Mouse (Mus musculus) cerebellum, postnatal 10 days (tissue): ENCODE measurements around the gene Hist2h2bb.
A peak's percentile ranks its signal among the peaks of the same experiment; 100 is the strongest.
"Not testable (repeated sequence)": the region's sequence is repeated elsewhere in the genome, so short reads cannot be mapped to it uniquely, and the experiment has no call there.

Experiments
- DNase-seq, 2 experiments: peaks; one replicate each; pipeline ENCODE4 v3.0.0; 2021; ENCODE audit warnings: mixed read lengths in 2 of 2

Gene Hist2h2bb

DNA sequence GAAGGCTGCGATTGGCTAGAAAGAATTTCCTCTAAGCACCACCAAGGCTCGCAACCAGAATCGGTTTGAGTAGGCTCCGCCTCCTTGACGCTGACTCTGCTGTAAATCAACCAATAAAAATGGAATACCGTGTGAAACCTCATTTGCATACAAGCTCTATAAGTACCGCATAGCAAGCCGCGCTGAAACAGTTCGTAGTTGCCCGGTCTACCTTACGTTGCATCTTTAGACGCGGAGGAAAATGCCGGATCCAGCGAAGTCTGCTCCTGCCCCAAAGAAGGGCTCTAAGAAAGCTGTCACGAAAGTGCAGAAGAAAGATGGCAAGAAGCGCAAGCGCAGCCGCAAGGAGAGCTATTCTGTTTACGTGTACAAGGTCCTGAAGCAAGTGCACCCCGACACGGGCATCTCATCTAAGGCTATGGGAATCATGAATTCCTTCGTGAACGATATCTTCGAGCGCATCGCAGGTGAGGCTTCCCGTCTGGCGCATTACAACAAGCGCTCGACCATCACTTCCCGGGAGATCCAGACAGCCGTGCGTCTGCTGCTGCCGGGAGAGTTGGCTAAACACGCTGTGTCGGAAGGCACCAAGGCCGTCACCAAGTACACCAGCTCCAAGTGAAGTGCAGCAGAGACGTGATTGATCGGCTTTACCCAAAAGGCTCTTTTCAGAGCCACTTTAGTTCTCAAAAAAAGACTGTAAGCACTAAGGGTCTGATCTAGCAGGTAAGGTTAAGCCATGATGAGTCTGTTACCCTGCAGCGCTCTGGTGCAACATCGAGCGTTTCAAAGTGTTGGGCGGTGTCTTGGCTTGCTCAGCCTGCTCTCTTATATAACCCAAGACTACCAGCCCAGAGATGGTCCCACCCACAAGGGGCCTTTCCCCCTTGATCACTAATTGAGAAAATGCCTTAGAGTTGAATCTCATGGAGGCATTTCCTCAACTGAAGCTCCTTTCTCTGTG, at the start of gene Hist2h2bb:
Gene Hist2h2bb, plus strand, starts transcription at position 242 of the 964 bp plus-strand sequence.
- peak; percentile 89 to 93 for DNase-seq

DNA sequence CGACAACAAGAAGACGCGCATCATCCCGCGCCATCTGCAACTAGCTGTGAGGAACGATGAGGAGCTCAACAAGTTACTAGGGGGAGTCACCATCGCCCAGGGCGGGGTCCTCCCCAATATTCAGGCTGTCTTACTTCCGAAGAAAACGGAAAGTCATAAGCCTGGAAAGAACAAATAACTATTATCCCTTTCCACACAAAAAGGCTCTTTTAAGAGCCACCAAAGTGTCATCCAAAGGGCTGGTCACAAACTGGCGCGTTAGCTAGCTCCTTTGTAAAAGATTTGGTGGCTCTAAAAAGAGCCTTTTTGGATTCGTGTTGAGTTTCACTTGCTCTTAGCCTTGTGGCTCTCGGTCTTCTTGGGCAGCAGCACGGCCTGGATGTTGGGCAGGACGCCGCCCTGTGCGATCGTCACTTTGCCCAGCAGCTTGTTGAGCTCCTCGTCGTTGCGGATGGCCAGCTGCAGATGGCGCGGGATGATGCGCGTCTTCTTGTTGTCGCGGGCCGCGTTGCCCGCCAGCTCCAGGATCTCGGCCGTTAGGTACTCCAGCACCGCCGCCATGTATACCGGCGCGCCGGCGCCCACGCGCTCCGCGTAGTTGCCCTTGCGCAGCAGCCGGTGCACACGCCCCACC, 49.3 kb upstream of the Hist2h2bb start:
- DNase-seq, result not testable (repeated sequence)

DNA sequence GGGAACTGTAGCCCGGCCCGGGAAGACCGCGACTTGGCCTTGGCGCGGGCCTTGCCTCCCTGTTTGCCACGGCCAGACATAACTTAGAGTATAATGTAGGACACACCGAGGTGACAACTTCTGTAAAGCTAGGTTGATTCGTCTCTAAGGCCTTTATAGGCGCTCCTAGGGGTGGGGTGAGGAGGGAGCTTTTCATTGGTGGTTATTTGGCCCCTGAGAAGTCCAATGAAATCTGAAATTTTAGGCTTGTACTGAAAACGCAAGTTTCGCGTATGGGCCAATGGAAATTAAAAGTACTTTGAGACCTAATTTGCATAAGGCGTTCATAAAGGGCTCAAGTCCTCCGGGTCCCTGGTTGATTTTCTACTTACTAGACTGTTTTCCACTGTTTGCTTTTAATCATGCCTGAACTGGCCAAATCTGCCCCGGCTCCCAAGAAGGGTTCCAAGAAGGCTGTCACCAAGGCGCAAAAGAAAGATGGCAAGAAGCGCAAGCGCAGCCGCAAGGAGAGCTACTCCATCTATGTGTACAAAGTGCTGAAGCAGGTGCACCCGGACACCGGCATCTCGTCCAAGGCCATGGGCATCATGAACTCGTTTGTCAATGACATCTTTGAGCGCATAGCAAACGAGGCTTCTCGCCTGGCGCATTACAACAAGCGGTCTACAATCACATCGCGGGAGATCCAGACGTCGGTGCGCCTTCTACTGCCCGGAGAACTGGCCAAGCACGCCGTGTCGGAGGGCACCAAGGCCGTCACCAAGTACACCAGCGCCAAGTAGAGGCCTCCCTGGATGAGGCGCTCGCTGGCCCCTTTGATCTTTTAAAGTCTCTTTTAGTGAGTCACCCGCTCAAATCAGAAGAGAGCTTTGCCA, 48.5 kb upstream of the Hist2h2bb start, which contains the start of the genes Hist2h2ac and Hist2h2be:
Gene Hist2h2ac, minus strand, starts transcription at position 116 of the 875 bp plus-strand sequence.
Gene Hist2h2be, plus strand, starts transcription at position 355 of the 875 bp plus-strand sequence.
- DNase-seq, result peak; percentile 84 to 85

DNA sequence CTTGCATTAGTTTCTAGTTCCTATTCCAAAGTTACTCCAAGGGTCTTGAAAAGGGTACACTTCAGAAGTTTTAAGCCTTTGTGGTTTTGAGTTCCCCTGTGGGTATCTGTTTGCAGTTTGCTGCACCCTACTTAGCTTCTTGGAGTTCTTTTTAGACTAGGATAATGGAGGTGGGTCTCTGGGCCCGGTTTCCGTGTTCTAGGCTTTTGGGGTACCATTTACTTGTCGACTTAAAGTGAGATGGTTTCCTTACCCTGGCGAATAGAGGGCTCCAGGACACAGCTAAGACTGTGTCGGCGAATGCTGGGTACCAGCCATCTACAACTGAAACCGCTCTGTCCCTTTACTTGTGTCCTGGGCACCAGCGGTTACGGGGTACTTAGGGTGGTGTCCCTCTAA, 47.9 kb upstream of the Hist2h2bb start:
- peak in 1 of 2 experiments; percentile 26 for DNase-seq

DNA sequence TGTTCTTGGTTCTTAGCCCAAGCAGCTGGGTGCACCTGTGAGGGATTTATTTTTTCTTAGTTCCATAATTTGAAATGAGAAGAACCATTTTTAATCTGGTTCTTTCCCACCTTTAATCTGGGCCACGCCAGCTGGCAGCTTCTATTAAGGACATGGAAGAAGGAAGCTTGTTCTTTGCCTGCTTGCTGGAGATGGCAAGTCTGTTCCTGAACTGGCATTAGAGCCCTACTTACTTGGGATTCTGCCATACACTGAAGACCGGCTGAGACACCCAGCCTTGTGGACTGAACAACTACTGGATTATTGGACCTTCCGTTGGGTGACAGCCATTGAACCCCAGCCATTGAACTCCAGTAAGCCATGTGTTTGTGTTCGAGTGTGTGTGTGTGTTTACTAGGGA, 46.8 kb upstream of the Hist2h2bb start:
- peak; percentile 26 to 33 for DNase-seq

DNA sequence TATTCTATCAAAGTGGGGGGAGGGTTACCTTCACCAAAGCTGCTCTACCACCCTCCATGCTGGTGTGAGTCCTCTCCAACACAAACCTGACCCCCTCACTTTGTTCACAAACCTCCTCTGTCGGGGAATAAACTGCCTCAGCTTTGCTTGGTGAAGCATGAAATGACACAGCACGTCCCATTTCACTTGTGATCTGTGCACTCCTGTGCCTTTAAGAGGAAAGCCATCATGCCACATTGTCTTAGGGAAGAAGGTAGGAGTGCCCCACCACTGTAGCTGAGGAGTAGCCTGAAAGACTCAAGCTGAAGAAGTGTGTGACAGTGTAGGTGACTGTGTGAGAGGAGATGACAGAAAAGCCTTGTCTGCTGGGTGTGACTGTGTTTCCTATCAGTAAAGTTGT, 44.1 kb upstream of the Hist2h2bb start:
- no peak for DNase-seq

DNA sequence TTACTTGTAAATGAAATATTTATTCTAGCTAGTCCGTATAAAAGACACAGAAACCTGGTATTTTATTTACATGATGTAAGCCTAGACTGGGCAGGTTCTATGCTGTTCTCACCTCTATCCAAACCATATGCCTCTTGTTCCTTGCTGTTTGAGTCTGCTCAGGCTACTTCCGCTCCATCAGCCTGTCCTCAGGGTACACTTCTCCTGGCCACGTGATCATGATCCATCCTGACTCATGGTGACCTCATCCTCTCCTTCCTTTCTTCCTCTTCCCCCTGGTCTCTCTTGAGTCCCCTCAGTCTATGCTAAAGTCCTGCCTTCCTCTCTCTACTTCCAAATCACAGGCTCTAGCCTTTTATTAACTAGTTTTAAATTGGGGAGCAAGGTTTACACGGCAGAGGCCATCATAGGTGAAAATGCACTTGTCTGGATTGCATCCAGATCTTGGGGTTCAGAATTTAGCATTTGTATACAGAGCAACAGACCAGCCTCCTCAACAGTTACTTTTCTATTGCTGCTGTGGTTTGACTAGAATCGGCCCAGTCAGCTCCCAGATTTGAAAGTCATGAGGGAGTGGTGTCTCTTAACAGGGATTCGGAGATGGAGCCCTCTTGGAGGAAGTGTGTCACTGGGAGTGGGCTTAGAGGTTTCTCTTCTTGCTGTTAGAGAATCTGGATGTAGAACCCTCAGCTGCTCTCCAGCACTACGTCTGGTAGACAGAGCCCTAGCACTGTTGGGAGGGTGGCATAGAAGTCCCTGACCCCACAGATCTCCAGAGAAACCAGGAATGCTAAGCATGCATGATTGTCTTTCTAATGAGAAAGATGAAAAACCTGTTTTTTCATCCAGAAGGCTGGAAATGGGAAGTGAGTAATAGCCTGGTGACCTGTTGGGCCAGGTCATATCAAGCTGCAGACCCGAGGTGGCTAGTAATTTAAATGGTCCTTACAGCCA, 42.6 kb upstream of the Hist2h2bb start:
- no peak for DNase-seq

DNA sequence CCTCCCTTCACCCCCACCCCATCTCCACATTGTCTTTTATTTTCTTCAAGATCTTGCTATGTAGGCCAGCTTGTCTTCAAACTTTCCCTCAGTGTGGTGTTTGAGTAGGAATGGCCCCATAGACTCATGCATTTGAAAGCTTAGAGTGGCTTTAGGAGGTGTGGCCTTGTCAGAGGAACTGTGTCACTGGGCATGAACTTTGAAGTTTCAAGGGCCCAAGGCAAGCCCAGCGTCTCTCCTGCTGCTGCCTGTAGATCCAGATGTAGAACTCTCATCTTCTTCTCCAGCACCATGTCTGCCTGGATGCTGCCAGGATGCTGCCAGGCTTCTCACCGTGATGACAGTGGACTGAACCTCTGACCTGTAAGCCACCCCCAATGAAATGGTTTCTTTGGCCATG, 40.7 kb upstream of the Hist2h2bb start:
- DNase-seq, result no peak

DNA sequence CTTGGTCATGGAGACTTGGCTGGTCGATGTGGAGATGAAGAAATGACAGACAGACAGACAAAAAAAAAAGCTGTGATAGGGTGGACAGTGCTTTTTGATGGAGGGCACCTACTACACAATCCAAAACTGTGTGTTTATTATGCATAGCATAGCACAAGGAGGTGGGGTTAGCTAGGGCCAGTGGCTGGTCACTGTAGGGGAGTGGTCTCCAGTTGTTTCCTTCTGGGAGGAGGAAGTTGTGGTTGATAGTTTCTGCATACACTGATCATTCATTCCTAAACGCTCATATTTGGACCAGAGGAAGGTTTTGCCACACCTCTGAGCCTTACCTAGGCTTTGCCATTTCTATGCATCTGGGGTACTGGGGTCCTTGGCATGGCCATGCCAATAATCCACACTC, 39.1 kb upstream of the Hist2h2bb start:
- no peak for DNase-seq

DNA sequence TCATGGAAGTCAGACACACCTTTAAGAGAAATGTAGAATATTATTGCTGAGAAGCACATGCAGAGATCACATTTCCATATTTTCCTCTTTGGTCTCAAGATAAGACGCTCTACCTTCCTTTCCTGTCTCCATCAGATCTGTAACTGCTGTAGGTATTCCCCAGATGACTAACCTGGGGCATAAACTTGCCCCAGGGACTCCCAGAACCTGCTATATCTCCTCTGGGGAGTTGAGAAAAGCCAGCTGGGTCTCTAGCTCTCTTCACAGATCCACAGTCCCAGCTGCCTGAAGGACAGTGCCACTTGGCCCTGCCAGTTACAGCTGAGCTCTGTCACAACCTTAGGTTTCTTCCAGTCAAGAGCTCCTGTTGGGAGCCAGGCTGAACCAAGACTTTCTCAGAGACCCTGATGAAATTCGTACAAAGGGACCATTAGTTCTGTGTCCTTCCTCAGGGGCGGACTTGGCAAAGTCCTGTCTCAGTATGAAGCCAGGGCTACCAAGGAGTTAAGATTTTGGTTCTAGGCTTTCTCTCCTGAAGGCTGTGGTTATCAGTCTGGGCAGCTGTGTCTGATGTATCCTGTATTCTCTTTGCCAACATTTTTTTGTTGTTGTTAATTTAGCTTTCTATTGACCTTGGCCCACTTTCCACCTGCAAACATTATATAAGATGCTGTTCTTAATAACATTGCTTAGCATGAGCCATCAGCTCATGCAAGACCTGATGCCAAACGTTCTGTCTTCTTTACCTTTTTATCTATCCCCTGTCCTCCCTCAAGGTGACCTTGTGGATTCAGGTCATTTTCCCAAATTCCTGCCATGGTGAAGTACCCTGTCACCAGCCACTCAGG, 38.4 kb upstream of the Hist2h2bb start:
- no peak for DNase-seq

DNA sequence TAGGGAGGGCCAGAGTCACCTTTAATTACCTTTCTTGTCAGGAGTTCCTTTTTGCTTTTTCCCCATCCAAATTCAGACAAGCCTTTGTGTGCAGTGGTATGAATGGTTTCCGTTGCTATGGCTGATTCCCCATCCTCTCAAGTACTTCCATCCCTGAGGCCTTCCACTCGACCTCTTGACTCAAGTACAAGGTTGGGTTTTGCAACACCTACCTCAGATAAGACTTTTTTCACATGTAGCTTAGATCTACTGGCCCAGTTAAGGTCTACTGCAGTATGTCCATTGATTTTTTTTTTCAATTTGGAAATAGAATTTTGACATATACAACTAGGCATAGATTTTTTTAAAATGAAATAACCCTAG, 37.8 kb upstream of the Hist2h2bb start:
- no peak for DNase-seq

DNA sequence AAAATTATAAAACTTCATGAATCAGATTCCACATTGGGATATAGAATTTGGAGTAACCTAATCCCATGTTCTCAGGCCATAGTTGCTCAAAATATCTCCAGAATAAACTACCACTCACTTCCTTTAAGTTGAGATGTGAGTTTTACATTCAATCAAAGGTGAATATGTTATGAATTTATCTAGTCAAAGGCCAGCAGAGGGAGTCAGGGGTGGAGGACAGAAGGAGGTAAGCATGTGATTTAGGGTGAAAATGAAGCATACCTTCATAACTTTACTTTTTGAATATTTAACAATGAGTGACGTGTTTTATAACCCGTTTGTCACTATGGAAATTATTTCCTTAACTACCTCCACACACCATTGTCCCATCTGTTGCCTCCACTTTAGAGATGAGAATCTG, 34.6 kb upstream of the Hist2h2bb start:
- no peak for DNase-seq

DNA sequence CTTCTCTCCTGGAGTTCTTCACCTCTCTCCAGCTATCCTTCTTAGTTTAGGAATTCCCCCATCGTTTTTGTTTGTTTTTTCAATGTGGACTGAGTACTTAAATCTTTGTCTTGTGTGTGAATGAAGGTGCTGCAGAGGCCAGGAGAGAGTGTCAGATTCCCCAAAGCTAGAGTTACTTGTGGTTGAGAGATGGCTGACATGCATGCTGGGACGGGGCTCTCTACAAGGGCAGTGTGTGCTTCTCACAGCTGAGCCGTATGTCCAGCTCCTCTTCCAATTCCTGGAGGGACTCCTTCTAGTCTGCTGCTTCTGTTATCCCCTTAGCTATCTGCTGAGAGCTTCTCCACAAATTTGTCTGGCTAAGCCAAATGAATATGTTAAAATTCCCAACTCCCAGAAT, 33.7 kb upstream of the Hist2h2bb start:
- no peak for DNase-seq

DNA sequence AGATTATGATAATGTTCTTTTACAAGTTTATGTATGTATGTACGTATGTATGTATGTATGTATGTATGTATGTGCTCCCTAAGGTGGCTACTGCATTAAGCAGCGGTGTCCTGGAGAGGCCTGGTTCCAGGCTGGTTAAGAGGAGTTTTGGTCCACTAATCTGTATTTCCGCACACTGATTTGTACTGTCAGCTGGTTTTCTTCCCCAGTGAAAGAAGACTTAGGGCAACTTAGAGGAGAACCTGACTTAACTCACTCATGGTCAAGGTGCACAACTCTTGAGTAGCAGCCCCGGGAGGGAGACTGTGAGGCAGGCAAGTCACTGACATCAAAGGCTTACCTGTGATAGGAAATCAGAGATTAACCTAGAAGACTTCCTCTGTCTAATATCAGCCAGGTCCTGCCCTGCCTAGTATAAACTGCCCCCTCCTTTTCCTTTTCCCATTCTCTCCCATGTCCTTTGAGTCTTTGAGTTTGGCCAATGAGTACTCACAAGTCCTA, 32.7 kb upstream of the Hist2h2bb start:
- DNase-seq, result no peak

DNA sequence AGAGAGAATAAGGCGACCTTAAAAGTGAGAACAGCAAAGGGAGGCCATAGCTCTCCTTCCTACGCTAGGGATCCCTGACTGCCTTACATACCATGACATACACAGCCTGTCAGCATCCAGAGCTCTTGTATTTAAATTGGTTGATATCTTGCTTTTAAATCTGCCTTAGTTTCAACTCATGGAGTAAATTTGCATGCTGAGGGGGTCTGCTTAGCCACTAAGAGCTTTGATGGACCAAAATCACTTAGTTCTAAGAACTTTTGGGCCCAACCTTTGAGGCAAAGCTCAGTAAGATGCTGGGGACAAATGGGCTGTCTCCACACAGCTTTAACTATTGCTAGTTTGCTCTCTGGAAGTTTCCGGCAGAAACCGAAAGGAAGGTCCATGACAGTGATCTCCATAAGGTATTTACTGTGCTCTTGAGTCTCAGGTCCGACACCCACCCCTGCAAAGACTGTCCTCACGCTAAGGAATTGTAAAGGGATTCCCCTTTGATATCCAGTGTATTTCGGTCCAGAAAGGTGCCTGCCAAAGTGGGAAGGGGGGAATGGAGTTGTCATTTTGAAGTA, 32.1 kb upstream of the Hist2h2bb start:
- no peak for DNase-seq

DNA sequence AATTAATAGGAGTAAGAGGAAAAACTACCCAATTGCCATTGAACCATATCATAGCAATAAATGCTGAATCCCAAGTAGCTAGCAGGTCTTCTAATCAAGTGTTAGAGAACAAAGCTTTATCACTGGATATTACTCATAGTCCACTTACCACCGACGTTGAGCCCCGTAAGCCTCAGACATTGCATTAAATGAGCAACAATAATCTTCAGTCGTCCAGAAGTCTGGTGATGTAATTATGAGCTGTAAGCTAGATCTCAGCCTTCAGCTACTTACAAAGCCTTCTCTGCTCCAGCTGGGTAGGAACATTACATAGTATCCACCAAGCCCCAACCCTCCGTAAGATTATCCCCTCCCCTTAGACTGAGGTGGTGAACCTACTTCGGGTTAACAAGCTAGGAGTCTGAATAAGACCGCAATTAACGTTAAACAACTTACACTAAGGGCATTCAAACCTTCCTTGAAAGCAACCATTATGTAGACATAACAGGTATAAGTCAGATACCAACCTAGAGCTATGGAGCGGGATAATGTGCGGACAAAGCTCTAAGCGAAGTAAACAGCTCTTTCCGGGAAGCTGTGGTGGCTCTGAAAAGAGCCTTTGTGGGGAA, 31.5 kb upstream of the Hist2h2bb start:
- no peak for DNase-seq

DNA sequence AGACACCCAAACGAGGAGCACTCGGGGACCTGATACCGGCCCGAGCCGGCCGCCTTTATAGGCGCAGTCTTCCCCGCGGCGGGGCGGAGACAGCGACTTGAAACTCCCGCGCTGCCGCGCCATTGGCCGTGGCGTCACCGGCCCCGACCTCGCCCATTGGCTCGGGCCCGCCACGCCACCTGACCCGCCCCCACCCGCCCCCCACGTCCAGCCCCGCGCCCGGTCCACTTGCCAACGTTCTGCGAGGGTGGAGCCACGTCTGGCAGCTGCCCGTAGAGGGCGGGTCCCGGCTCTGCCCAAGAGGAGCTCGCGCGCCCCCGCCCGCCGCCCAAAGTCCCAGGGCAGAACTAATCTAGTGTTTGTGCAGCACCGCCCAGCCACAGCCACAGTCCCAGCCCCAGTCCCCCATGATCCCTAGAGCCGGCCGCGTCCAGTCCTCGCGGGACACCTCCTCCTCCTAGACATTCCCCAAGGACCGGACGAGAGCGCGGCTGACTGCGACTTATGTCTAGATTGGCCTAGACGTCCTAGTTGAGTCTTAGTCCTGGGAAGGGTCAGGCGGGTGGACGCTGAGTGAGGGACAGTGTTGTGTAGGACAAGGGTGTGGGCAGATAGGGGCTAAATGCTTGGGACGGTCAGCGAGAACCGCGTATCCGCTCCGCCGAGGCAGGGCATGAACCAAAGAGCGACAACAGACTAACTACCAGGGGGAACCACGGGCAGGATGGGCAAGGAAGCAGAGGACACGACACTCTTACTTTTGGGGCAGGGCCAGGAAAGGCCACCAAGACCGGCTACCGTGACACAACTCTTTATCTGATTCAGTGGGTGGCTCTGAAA, 30.4 kb upstream of the Hist2h2bb start, which contains the start of gene Hist2h3c2:
Gene Hist2h3c2, minus strand, starts transcription at position 174 of the 840 bp plus-strand sequence.
- peak; percentile 51 to 67 for DNase-seq

DNA sequence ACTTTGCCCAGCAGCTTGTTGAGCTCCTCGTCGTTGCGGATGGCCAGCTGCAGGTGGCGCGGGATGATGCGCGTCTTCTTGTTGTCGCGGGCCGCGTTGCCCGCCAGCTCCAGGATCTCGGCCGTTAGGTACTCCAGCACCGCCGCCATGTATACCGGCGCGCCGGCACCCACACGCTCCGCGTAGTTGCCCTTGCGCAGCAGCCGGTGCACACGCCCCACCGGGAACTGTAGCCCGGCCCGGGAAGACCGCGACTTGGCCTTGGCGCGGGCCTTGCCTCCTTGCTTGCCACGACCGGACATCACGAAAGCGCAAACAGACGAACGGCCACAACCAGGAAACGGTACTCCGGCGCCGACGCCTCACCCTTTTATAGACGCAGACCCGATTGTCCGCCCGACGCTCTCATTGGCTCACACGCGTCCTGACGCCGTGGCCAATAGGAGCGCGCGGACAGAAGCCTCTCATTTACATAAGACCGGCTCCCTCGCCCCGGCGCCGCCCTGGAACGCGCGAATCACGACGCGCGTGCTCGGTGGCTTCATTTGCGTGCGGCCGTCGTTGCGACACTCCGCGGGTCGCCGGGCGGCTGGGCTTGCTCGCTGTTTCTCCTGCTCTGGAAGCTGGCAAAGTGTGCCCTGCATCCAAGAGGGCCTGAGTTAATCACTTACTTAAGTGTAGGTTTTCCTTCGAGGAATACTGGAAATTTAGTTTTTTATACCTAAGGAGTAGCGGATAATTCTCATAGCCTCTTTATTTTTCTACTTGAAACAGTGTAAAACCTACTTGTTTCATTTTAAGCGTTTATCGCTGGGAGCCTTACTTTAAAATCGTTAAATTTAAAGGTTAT, 29.4 kb upstream of the Hist2h2bb start, which contains the start of gene Hist2h2aa2:
Gene Hist2h2aa2, minus strand, starts transcription at position 328 of the 850 bp plus-strand sequence.
- peak; percentile 96 to 97 for DNase-seq
